Mouse (Mus musculus): ENCODE measurements around the gene Chrna9.

Chrna9 gene

GRCm38 (mm10) chr5:66008245-66008967, 73.7 kb downstream of the Chrna9 start:
- DNase-seq (ENCODE audit: extremely low spot score): no peak

DNA sequence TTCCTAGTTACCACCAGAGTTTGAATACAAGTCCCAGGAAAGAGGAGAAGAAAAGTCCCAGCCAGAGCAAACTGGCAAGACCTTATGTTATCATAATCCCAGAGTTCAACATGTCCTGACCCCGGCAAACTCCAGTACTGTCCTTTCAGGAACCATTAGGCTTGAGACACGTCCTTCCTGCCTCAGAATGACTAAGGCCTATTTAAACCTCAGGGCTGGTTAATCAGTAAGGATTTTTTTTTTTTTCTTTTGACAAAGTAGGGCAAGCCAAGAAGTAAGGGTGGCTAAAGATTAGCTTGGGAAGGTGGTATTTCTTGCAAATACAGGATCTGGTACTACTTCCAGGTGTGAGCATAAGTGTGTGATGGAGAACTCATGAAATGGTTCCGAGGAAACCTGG, 79.3 kb downstream of the Chrna9 start:
- DNase-seq (ENCODE audit: extremely low spot score): no peak

GRCm38 (mm10) chr5:66014437-66014836, 79.7 kb downstream of the Chrna9 start:
- no peak for DNase-seq (ENCODE audit: extremely low spot score)

GRCm38 (mm10) chr5:66015449-66015961, 80.8 kb downstream of the Chrna9 start:
- no peak for DNase-seq (ENCODE audit: extremely low spot score)

GRCm38 (mm10) chr5:66026796-66027195, 92.1 kb downstream of the Chrna9 start:
- DNase-seq (ENCODE audit: extremely low spot score): no peak

All from embryo, embryonic 9.5 days (tissue).